Mouse (Mus musculus): ENCODE results near the gene Aplp2.

Aplp2 gene

GRCm38 (mm10) chr9:31235030-31235429 lies 23.4 kb upstream of the Aplp2 start:
- no peak for ATAC-seq (ENCODE audit: insufficient number of reproducible peaks, low FRiP score, low TSS enrichment)

GRCm38 (mm10) chr9:31226541-31226940 lies 14.9 kb upstream of the Aplp2 start:
- ATAC-seq (ENCODE audit: insufficient number of reproducible peaks, low FRiP score, low TSS enrichment) = no peak

- ATAC-seq (ENCODE audit: insufficient number of reproducible peaks, low FRiP score, low TSS enrichment) = no peak
Measured at GRCm38 (mm10) chr9:31225808-31226207, 14.2 kb upstream of the Aplp2 start.

GRCm38 (mm10) chr9:31223475-31223874 lies 11.9 kb upstream of the Aplp2 start:
- no peak for ATAC-seq (ENCODE audit: insufficient number of reproducible peaks, low FRiP score, low TSS enrichment)

- ATAC-seq (ENCODE audit: insufficient number of reproducible peaks, low FRiP score, low TSS enrichment) = no peak
Measured at GRCm38 (mm10) chr9:31221170-31221569, 9.6 kb upstream of the Aplp2 start.

GRCm38 (mm10) chr9:31217631-31218380 lies 6.2 kb upstream of the Aplp2 start:
- ATAC-seq (ENCODE audit: insufficient number of reproducible peaks, low FRiP score, low TSS enrichment) = no peak

GRCm38 (mm10) chr9:31212500-31213008 lies 939 bp upstream of the Aplp2 start:
- ATAC-seq (ENCODE audit: insufficient number of reproducible peaks, low FRiP score, low TSS enrichment) = no peak

- peak; percentile 27; the same call in 1 of the 2 replicates for ATAC-seq (ENCODE audit: insufficient number of reproducible peaks, low FRiP score, low TSS enrichment)
Measured at GRCm38 (mm10) chr9:31210749-31211689, 596 bp downstream of the Aplp2 start.

- no peak for ATAC-seq (ENCODE audit: insufficient number of reproducible peaks, low FRiP score, low TSS enrichment)
Measured at GRCm38 (mm10) chr9:31210163-31210562, 1.5 kb downstream of the Aplp2 start.

- ATAC-seq (ENCODE audit: insufficient number of reproducible peaks, low FRiP score, low TSS enrichment) = no peak
Measured at GRCm38 (mm10) chr9:31209502-31209901, 2.1 kb downstream of the Aplp2 start.

GRCm38 (mm10) chr9:31207732-31208131 lies 3.9 kb downstream of the Aplp2 start:
- ATAC-seq (ENCODE audit: insufficient number of reproducible peaks, low FRiP score, low TSS enrichment) = no peak

- ATAC-seq (ENCODE audit: insufficient number of reproducible peaks, low FRiP score, low TSS enrichment) = no peak
Measured at GRCm38 (mm10) chr9:31204722-31205121, 6.9 kb downstream of the Aplp2 start.

GRCm38 (mm10) chr9:31203571-31204210 lies 7.9 kb downstream of the Aplp2 start:
- ATAC-seq (ENCODE audit: insufficient number of reproducible peaks, low FRiP score, low TSS enrichment) = no peak

- no peak for ATAC-seq (ENCODE audit: insufficient number of reproducible peaks, low FRiP score, low TSS enrichment)
Measured at GRCm38 (mm10) chr9:31203068-31203467, 8.5 kb downstream of the Aplp2 start.

- no peak for ATAC-seq (ENCODE audit: insufficient number of reproducible peaks, low FRiP score, low TSS enrichment)
Measured at GRCm38 (mm10) chr9:31198614-31199013, 13.0 kb downstream of the Aplp2 start.

GRCm38 (mm10) chr9:31197782-31198181 lies 13.8 kb downstream of the Aplp2 start:
- ATAC-seq (ENCODE audit: insufficient number of reproducible peaks, low FRiP score, low TSS enrichment) = no peak

- ATAC-seq (ENCODE audit: insufficient number of reproducible peaks, low FRiP score, low TSS enrichment) = no peak
Measured at GRCm38 (mm10) chr9:31196742-31197141, 14.9 kb downstream of the Aplp2 start.

- no peak for ATAC-seq (ENCODE audit: insufficient number of reproducible peaks, low FRiP score, low TSS enrichment)
Measured at GRCm38 (mm10) chr9:31195573-31195972, 16.0 kb downstream of the Aplp2 start.

GRCm38 (mm10) chr9:31192378-31192777 lies 19.2 kb downstream of the Aplp2 start:
- ATAC-seq (ENCODE audit: insufficient number of reproducible peaks, low FRiP score, low TSS enrichment) = no peak

GRCm38 (mm10) chr9:31191543-31191942 lies 20.1 kb downstream of the Aplp2 start:
- ATAC-seq (ENCODE audit: insufficient number of reproducible peaks, low FRiP score, low TSS enrichment) = no peak

GRCm38 (mm10) chr9:31189194-31189593 lies 22.4 kb downstream of the Aplp2 start:
- no peak for ATAC-seq (ENCODE audit: insufficient number of reproducible peaks, low FRiP score, low TSS enrichment)
